Mouse (Mus musculus) hindbrain, embryonic 16.5 days (tissue): ENCODE data around the gene 5730480H06Rik. TPM values are rescaled to one million over a fixed set of nuclear protein-coding genes. Genes with fewer than 3 reads are reported as not detected.

Experiments used
- ATAC-seq: fragments of 200-750 bp; cut with Nextera tagmentation; 2 replicates; pipeline ENCODE4 v1.8.0; 2017; ENCODE audit warnings: moderate TSS enrichment, moderate library complexity
- H3K27ac ChIP-seq: fragments of 300-500 bp; sonication (generic); 2 replicates; pipeline ENCODE4 v1.5.1; 2014; ENCODE audit warnings: low read depth, mild to moderate bottlenecking, control low read depth, low read length, moderate library complexity
- H3K27me3 ChIP-seq: fragments of 300-500 bp; sonication (generic); replicated peaks from 2 replicates; pipeline ENCODE4 v1.6.1; 2014; ENCODE audit warnings: low read length; ENCODE audit not compliant: control insufficient read depth, insufficient read depth
- H3K36me3 ChIP-seq: fragments of 300-500 bp; sonication (generic); 2 replicates; pipeline ENCODE4 v1.6.1; 2014; ENCODE audit warnings: mild to moderate bottlenecking, low read length, moderate library complexity, mixed read lengths; ENCODE audit not compliant: control insufficient read depth, insufficient read depth
- H3K4me1 ChIP-seq: fragments of 300-500 bp; sonication (generic); 2 replicates; pipeline ENCODE4 v1.6.1; 2014; ENCODE audit warnings: low read depth, low read length; ENCODE audit not compliant: control insufficient read depth, insufficient read depth
- H3K4me2 ChIP-seq: fragments of 300-500 bp; sonication (generic); 2 replicates; pipeline ENCODE4 v1.6.1; 2014; ENCODE audit warnings: mild to moderate bottlenecking, low read length, control low read depth, moderate library complexity
- H3K4me3 ChIP-seq: fragments of 300-500 bp; sonication (generic); 2 replicates; pipeline ENCODE4 v1.5.1; 2014; ENCODE audit warnings: mild to moderate bottlenecking, low read length, control low read depth, moderate library complexity
- H3K9ac ChIP-seq: fragments of 300-500 bp; sonication (generic); 2 replicates; pipeline ENCODE4 v1.6.1; 2014; ENCODE audit warnings: low read depth, mild to moderate bottlenecking, control low read depth, low read length, moderate library complexity
- H3K9me3 ChIP-seq: fragments of 300-500 bp; sonication (generic); 2 replicates; pipeline ENCODE4 v1.6.1; 2014; ENCODE audit warnings: mild to moderate bottlenecking, low read length, moderate library complexity; ENCODE audit not compliant: control insufficient read depth
- WGBS: fragments of 180-500 bp; shearing (Covaris S2); extraction: QIAGEN DNeasy Blood & Tissue Kit; methylation state at CpG from one replicate; pipeline ENCODE4 v1.1.7; 2014; 5-methylcytosine and 5-hydroxymethylcytosine counted together
- polyA plus RNA-seq: library from polyadenylated mRNA; unstranded; fragments of >200 nt; fragmentation: Nextera tagmentation; extraction: Ambion mirVana; gene quantifications from 2 replicates; pipeline ENCODE4 v1.2.1, GENCODE M21; 2015

5730480H06Rik gene
- polyA plus RNA-seq, 1 experiment from 2014 or later = 18.7 TPM

GRCm38 (mm10) chr5:48410348-48410747 is 82.6 kb downstream of the 5730480H06Rik start:
- ATAC-seq = no peak
- Histone ChIP-seq H3K4me3 (no peak overlapping the region), H3K9me3 (no peaks in the 10 kb centered on the region), H3K4me1 (no peaks in the 10 kb centered on the region), H3K4me2 (no peak overlapping the region), H3K27me3 (no peaks in the 10 kb centered on the region), H3K9ac (no peak overlapping the region), H3K27ac (no peak overlapping the region), H3K36me3 (no peaks in the 10 kb centered on the region)
- WGBS = 55% methylated on average over 5 of the region's 5 CpGs

GRCm38 (mm10) chr5:48411462-48411861 is 83.7 kb downstream of the 5730480H06Rik start:
- H3K36me3 ChIP-seq = no peaks in the 10 kb centered on the region
- H3K27ac ChIP-seq = no peak overlapping the region
- no peaks in the 10 kb centered on the region for H3K9me3 ChIP-seq
- no peaks in the 10 kb centered on the region for H3K4me1 ChIP-seq
- ATAC-seq = no peak
- no peak overlapping the region for H3K4me3 ChIP-seq
- WGBS = 70% methylated on average over 4 of the region's 4 CpGs
- H3K9ac ChIP-seq = no peak overlapping the region
- H3K4me2 ChIP-seq = no peak overlapping the region
- H3K27me3 ChIP-seq = no peaks in the 10 kb centered on the region

- Histone ChIP-seq H3K4me3 (no peak overlapping the region), H3K4me2 (no peak overlapping the region), H3K9ac (no peak overlapping the region), H3K9me3 (no peaks in the 10 kb centered on the region), H3K4me1 (no peaks in the 10 kb centered on the region), H3K27me3 (no peaks in the 10 kb centered on the region), H3K27ac (no peak overlapping the region), H3K36me3 (no peaks in the 10 kb centered on the region)
- ATAC-seq = no peak
- WGBS = 95% methylated on average over 4 of the region's 4 CpGs
Observed at GRCm38 (mm10) chr5:48412261-48412660, 84.5 kb downstream of the 5730480H06Rik start.

DNA sequence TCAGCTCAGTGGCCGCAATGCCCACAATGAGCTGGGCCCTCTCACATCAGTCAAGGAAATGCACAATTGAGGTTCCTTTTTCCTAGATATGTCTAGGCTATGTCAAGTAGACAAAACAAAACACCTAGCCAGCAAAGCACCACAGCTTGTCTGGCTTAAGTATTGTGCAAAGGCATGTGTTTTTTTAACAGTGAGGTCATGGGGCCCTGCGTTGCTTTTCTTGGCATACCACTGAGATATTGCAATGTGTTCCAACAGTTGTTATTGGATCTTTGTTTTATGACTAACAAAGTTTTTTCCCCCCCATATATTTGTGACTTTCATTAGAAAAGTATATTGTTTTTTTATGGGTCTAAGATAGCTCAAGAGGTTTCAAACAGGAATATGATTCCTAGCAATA is 92.0 kb downstream of the 5730480H06Rik start:
- Histone ChIP-seq H3K4me2 (no peak overlapping the region), H3K36me3 (no peaks in the 10 kb centered on the region), H3K9me3 (no peaks in the 10 kb centered on the region), H3K27me3 (no peaks in the 10 kb centered on the region), H3K4me3 (no peak overlapping the region), H3K4me1 (no peaks in the 10 kb centered on the region), H3K27ac (no peak overlapping the region), H3K9ac (no peak overlapping the region)
- ATAC-seq = no peak
- 92% methylated on average over 2 of the region's 2 CpGs for WGBS

GRCm38 (mm10) chr5:48421957-48422356 is 94.2 kb downstream of the 5730480H06Rik start:
- Histone ChIP-seq H3K4me1 (no peaks in the 10 kb centered on the region), H3K27me3 (no peaks in the 10 kb centered on the region), H3K4me3 (no peak overlapping the region), H3K36me3 (no peaks in the 10 kb centered on the region), H3K4me2 (no peak overlapping the region), H3K27ac (no peak overlapping the region), H3K9me3 (no peaks in the 10 kb centered on the region), H3K9ac (no peak overlapping the region)
- ATAC-seq = no peak
- WGBS = 96% methylated on average over 1 of the region's 1 CpGs

DNA sequence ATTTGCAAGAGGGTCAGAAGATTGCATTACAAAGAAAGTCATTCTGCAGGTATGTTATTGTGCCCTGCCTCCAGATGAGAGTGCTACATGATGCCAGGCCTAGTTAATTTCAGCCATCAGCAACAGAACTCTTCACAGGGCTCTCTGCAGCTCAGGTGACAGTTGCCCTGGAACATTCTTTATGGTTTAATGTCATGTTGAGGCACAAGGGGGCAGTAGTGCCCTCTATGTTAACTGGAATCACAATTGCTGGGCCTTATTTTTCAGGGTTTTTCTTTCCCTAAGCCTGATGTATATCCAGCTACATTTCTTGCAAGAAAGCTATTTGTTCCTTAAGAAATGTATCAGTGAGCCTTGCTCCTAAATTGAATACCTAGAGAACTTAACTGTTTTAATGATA is 102.7 kb downstream of the 5730480H06Rik start:
- no peaks in the 10 kb centered on the region for H3K4me1 ChIP-seq
- ATAC-seq = peak; percentile 61; the same call in 1 of the 2 replicates
- no peak overlapping the region for H3K4me3 ChIP-seq
- no peak overlapping the region for H3K9ac ChIP-seq
- H3K4me2 ChIP-seq = no peak overlapping the region
- no peaks in the 10 kb centered on the region for H3K9me3 ChIP-seq
- no peaks in the 10 kb centered on the region for H3K36me3 ChIP-seq
- no peaks in the 10 kb centered on the region for H3K27me3 ChIP-seq
- H3K27ac ChIP-seq = no peak overlapping the region

DNA sequence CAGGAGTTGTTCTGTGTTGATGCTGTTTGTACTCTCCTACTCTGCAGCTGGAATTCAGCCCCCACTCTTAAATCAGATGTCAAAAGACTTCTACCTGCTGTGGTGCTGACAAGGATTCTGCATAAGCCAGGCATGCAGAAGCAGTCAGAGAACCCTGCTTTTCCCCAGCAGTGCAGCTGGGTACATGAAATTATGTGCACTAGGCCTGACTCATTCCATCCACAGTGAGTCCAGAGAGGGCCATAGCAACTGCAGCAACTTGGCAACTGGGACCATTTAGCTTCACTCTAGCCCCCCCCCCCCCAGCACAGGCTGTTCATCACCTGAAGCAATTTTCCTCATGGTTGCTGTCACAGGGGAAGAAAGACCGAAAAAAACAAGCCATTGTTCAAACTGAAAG is 121.1 kb downstream of the 5730480H06Rik start:
- Histone ChIP-seq H3K36me3 (no peaks in the 10 kb centered on the region), H3K9ac (no peak overlapping the region), H3K27ac (no peak overlapping the region), H3K9me3 (no peaks in the 10 kb centered on the region), H3K4me3 (no peak overlapping the region), H3K4me1 (no peaks in the 10 kb centered on the region), H3K27me3 (no peaks in the 10 kb centered on the region), H3K4me2 (no peak overlapping the region)
- WGBS = 50% methylated on average over 1 of the region's 1 CpGs
- ATAC-seq = no peak

DNA sequence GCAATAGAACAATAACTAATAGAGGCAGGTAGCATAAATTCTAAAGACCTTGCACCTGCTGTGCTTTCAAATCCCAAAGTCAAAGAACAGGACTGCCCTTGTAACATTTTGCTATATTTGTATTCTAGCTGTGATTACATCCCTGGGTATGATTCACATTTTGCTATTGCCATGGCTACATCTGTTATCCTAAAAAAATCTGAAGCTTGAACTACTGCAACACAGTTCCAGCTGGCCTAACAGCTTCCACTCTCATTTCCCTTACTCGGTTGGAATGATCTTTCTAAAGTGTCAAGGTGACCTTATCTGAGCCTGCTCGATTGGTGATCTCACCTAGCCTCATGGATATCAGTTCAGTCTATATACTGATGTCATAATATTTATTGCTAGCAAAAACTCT is 132.5 kb downstream of the 5730480H06Rik start:
- Histone ChIP-seq H3K4me3 (no peak overlapping the region), H3K4me2 (no peak overlapping the region), H3K27me3 (no peaks in the 10 kb centered on the region), H3K4me1 (no peaks in the 10 kb centered on the region), H3K9ac (no peak overlapping the region), H3K27ac (no peak overlapping the region), H3K36me3 (no peaks in the 10 kb centered on the region), H3K9me3 (no peaks in the 10 kb centered on the region)
- no peak for ATAC-seq
- WGBS = 66% methylated on average over 2 of the region's 2 CpGs
